9 mouse cellular contexts compared by ENCODE assay signal in genomic region chr5:24350073-24350472, GRCm38 (mm10). TPM values are rescaled to one million over a fixed set of nuclear protein-coding genes. Genes with fewer than 3 reads are reported as not detected.
DNase-seq lines count a peak whose midpoint lies in the region; ATAC-seq and TF ChIP-seq lines count a peak whose summit lies in the region.
"Had no signal": no experiment of that assay in that cellular context is flagged by ENCODE, and none has a peak within 500 bp of the region (broad histone marks: within the 10 kb centered on the region; RNA-seq: fewer than 3 reads in every experiment).

No protein-coding gene starts in this region.

- no peak overlapping the region for H3K9ac ChIP-seq in liver, embryonic 11.5 days (ENCODE audit: low read depth, low read length)
- H3K9ac ChIP-seq in liver, embryonic 12.5 days: no peak overlapping the region
- H3K9ac ChIP-seq in forebrain, postnatal 0 days: no peak overlapping the region
- no peak overlapping the region for H3K9ac ChIP-seq in intestine, postnatal 0 days (ENCODE audit: low read depth, low read length)
- H3K9ac ChIP-seq in stomach, embryonic 15.5 days: no peak overlapping the region

- H3K36me3 ChIP-seq in liver, embryonic 11.5 days (ENCODE audit: control insufficient read depth, insufficient read depth, low read length): no peaks in the 10 kb centered on the region
- no peaks in the 10 kb centered on the region for H3K36me3 ChIP-seq in liver, embryonic 12.5 days
- no peaks in the 10 kb centered on the region for H3K36me3 ChIP-seq in forebrain, postnatal 0 days (ENCODE audit: insufficient read depth)
- no peaks in the 10 kb centered on the region for H3K36me3 ChIP-seq in intestine, postnatal 0 days (ENCODE audit: control insufficient read depth, insufficient read depth)
- H3K36me3 ChIP-seq in stomach, embryonic 15.5 days: no peaks in the 10 kb centered on the region

- peaks cover 77% of the 10 kb centered on the region for H3K27me3 ChIP-seq in liver, embryonic 11.5 days (replicated peaks; ENCODE audit: control insufficient read depth, insufficient read depth, low read length)
- peaks cover 98% of the 10 kb centered on the region for H3K27me3 ChIP-seq in liver, embryonic 12.5 days (replicated peaks)
- no peaks in the 10 kb centered on the region for H3K27me3 ChIP-seq in forebrain, postnatal 0 days (ENCODE audit: insufficient read depth, low read length)
- peaks cover 44% of the 10 kb centered on the region for H3K27me3 ChIP-seq in intestine, postnatal 0 days (replicated peaks; ENCODE audit: control insufficient read depth, insufficient read depth, low read length)
- peaks cover 11% of the 10 kb centered on the region; the same call in 1 of the 2 replicates for H3K27me3 ChIP-seq in stomach, embryonic 15.5 days (replicated peaks)

- H3K27ac ChIP-seq in liver, embryonic 11.5 days (ENCODE audit: low read depth, low read length): no peak overlapping the region
- no peak overlapping the region for H3K27ac ChIP-seq in liver, embryonic 12.5 days
- H3K27ac ChIP-seq in forebrain, postnatal 0 days (ENCODE audit: low read depth, low read length): no peak overlapping the region
- no peak overlapping the region for H3K27ac ChIP-seq in intestine, postnatal 0 days (ENCODE audit: low read depth, low read length)
- no peak overlapping the region for H3K27ac ChIP-seq in stomach, embryonic 15.5 days

- H3K4me1 ChIP-seq in liver, embryonic 11.5 days (replicated peaks; ENCODE audit: control insufficient read depth, insufficient read depth, low read length): peaks cover 34% of the 10 kb centered on the region
- H3K4me1 ChIP-seq in liver, embryonic 12.5 days: peaks cover 67% of the 10 kb centered on the region
- H3K4me1 ChIP-seq in forebrain, postnatal 0 days (ENCODE audit: insufficient read depth): peaks cover 16% of the 10 kb centered on the region; the same call in 1 of the 2 replicates
- no peaks in the 10 kb centered on the region for H3K4me1 ChIP-seq in intestine, postnatal 0 days (replicated peaks; ENCODE audit: control insufficient read depth, insufficient read depth, low read length)
- peaks cover 57% of the 10 kb centered on the region for H3K4me1 ChIP-seq in stomach, embryonic 15.5 days

- whole genome bisulfite sequencing in liver, embryonic 11.5 days: 73% methylated on average over 3 of the region's 3 CpGs
- whole genome bisulfite sequencing in liver, embryonic 12.5 days (ENCODE audit: insufficient replicate concordance): 61% methylated on average over 3 of the region's 3 CpGs
- WGBS in forebrain, postnatal 0 days: 63% methylated on average over 3 of the region's 3 CpGs
- 59% methylated on average over 3 of the region's 3 CpGs for WGBS in intestine, postnatal 0 days
- 50% methylated on average over 3 of the region's 3 CpGs for WGBS in stomach, embryonic 15.5 days

- ATAC-seq in liver, embryonic 11.5 days (replicated peaks; ENCODE audit: low FRiP score): no peak
- no peak for ATAC-seq in liver, embryonic 12.5 days
- ATAC-seq in forebrain, postnatal 0 days: no peak
- ATAC-seq in intestine, postnatal 0 days: no peak
- ATAC-seq in stomach, embryonic 15.5 days (ENCODE audit: insufficient read depth, low FRiP score, low read depth): no peak
- ATAC-seq: Patski had no signal

- no peak for TF ChIP-seq CTCF in forebrain, postnatal 0 days (IDR thresholded peaks at IDR 0.05; ENCODE audit: low read depth)
- no peak for TF ChIP-seq CTCF in intestine, postnatal 0 days (IDR thresholded peaks at IDR 0.05; ENCODE audit: low read depth)

- no peak for DNase-seq in liver, embryonic 11.5 days (ENCODE audit: low spot score)
- no peak for DNase-seq in forebrain, postnatal 0 days
- DNase-seq in right cerebral cortex, adult 2 months (ENCODE audit: low spot score in 2 of 2): no peak
- DNase-seq in frontal cortex, adult 2 months (ENCODE audit: extremely low spot score in 1 of 2, low spot score in 1 of 2): no peak
- DNase-seq in lung, postnatal 14 days: no peak

- peak overlapping the region; percentile 88; the same call in 1 of the 2 replicates for H3K4me2 ChIP-seq in liver, embryonic 11.5 days
- no peak overlapping the region for H3K4me2 ChIP-seq in liver, embryonic 12.5 days
- peak overlapping the region; percentile 88 for H3K4me2 ChIP-seq in forebrain, postnatal 0 days (ENCODE audit: low read depth)
- peak overlapping the region; percentile 91; the same call in 1 of the 2 replicates for H3K4me2 ChIP-seq in intestine, postnatal 0 days (replicated peaks; ENCODE audit: low read depth)
- H3K4me2 ChIP-seq in stomach, embryonic 15.5 days: peak overlapping the region; percentile 92

- H3K4me3 ChIP-seq in liver, embryonic 11.5 days (ENCODE audit: low read depth, low read length): peak overlapping the region; percentile 63; the same call in 1 of the 2 replicates
- H3K4me3 ChIP-seq in liver, embryonic 12.5 days: no peak overlapping the region
- no peak overlapping the region for H3K4me3 ChIP-seq in forebrain, postnatal 0 days (ENCODE audit: low read depth, low read length)
- no peak overlapping the region; the same call in 1 of the 2 replicates for H3K4me3 ChIP-seq in intestine, postnatal 0 days (ENCODE audit: low read depth, low read length)
- peak overlapping the region; percentile 75 for H3K4me3 ChIP-seq in stomach, embryonic 15.5 days (replicated peaks)

- no peaks in the 10 kb centered on the region for H3K9me3 ChIP-seq in liver, embryonic 11.5 days (ENCODE audit: control insufficient read depth, low read length)
- no peaks in the 10 kb centered on the region for H3K9me3 ChIP-seq in liver, embryonic 12.5 days (replicated peaks)
- no peaks in the 10 kb centered on the region for H3K9me3 ChIP-seq in forebrain, postnatal 0 days (ENCODE audit: low read length)
- no peaks in the 10 kb centered on the region for H3K9me3 ChIP-seq in intestine, postnatal 0 days (ENCODE audit: control insufficient read depth)
- no peaks in the 10 kb centered on the region for H3K9me3 ChIP-seq in stomach, embryonic 15.5 days

RNA-seq across cellular contexts. Expression of gene Kcnh2, which starts 1.3 kb away (rescaled TPM):
- 2.5 and 3.8 TPM in 2 replicates for polyA plus RNA-seq in liver, embryonic 11.5 days (2014; fragmentation: Nextera tagmentation; extraction: Ambion mirVana)
- 0.89 and 1.6 TPM in 2 replicates for polyA plus RNA-seq in liver, embryonic 12.5 days (2016; fragmentation: Nextera tagmentation; extraction: Ambion mirVana)
- 13.5 and 21.2 TPM in 2 replicates for total RNA-seq in forebrain, postnatal 0 days (2014; rRNA removed)
- polyA plus RNA-seq in forebrain, postnatal 0 days (2015; fragmentation: Nextera tagmentation; extraction: Ambion mirVana): 4.7 and 6.8 TPM in 2 replicates
- polyA plus RNA-seq in intestine, postnatal 0 days (2015; fragmentation: Nextera tagmentation; extraction: Ambion mirVana): 3.0 and 3.1 TPM in 2 replicates
- 9.6 and 12.1 TPM in 2 replicates for polyA plus RNA-seq in stomach, embryonic 15.5 days (2015; fragmentation: Nextera tagmentation; extraction: Ambion mirVana)
- 65.0 and 65.8 TPM in 2 replicates for polyA plus RNA-seq in frontal cortex, adult 2 months (2012; rRNA removed)

RNA-seq across cellular contexts. Expression of gene Nos3, which starts 14.5 kb away (rescaled TPM):
- polyA plus RNA-seq in liver, embryonic 11.5 days (2014; fragmentation: Nextera tagmentation; extraction: Ambion mirVana): 6.4 and 7.2 TPM in 2 replicates
- polyA plus RNA-seq in liver, embryonic 12.5 days (2016; fragmentation: Nextera tagmentation; extraction: Ambion mirVana): 4.4 and 4.9 TPM in 2 replicates
- 6.1 and 8.3 TPM in 2 replicates for total RNA-seq in forebrain, postnatal 0 days (2014; rRNA removed)
- polyA plus RNA-seq in forebrain, postnatal 0 days (2015; fragmentation: Nextera tagmentation; extraction: Ambion mirVana): 6.3 and 6.8 TPM in 2 replicates
- polyA plus RNA-seq in intestine, postnatal 0 days (2015; fragmentation: Nextera tagmentation; extraction: Ambion mirVana): 3.5 and 3.7 TPM in 2 replicates
- 6.8 and 8.3 TPM in 2 replicates for polyA plus RNA-seq in stomach, embryonic 15.5 days (2015; fragmentation: Nextera tagmentation; extraction: Ambion mirVana)
- 10.1 and 10.7 TPM in 2 replicates for polyA plus RNA-seq in frontal cortex, adult 2 months (2012; rRNA removed)

RNA-seq across cellular contexts. Expression of gene Atg9b, which starts 41.9 kb away (rescaled TPM):
- 0.75 and 1.0 TPM in 2 replicates for polyA plus RNA-seq in liver, embryonic 11.5 days (2014; fragmentation: Nextera tagmentation; extraction: Ambion mirVana)
- 0.47 and 0.93 TPM in 2 replicates for polyA plus RNA-seq in liver, embryonic 12.5 days (2016; fragmentation: Nextera tagmentation; extraction: Ambion mirVana)
- total RNA-seq in forebrain, postnatal 0 days (2014; rRNA removed): 8.0 and 9.5 TPM in 2 replicates
- polyA plus RNA-seq in forebrain, postnatal 0 days (2015; fragmentation: Nextera tagmentation; extraction: Ambion mirVana): 3.4 and 5.1 TPM in 2 replicates
- polyA plus RNA-seq in intestine, postnatal 0 days (2015; fragmentation: Nextera tagmentation; extraction: Ambion mirVana): 0.42 and 0.61 TPM in 2 replicates
- 2.0 and 2.5 TPM in 2 replicates for polyA plus RNA-seq in stomach, embryonic 15.5 days (2015; fragmentation: Nextera tagmentation; extraction: Ambion mirVana)
- polyA plus RNA-seq in frontal cortex, adult 2 months (2012; rRNA removed): 3.0 and 4.7 TPM in 2 replicates

RNA-seq across cellular contexts. Expression of gene Abcb8, which starts 43.4 kb away (rescaled TPM):
- 54.6 and 55.2 TPM in 2 replicates for polyA plus RNA-seq in liver, embryonic 11.5 days (2014; fragmentation: Nextera tagmentation; extraction: Ambion mirVana)
- polyA plus RNA-seq in liver, embryonic 12.5 days (2016; fragmentation: Nextera tagmentation; extraction: Ambion mirVana): 32.6 and 34.1 TPM in 2 replicates
- 58.2 and 64.1 TPM in 2 replicates for total RNA-seq in forebrain, postnatal 0 days (2014; rRNA removed)
- polyA plus RNA-seq in forebrain, postnatal 0 days (2015; fragmentation: Nextera tagmentation; extraction: Ambion mirVana): 38.7 and 44.6 TPM in 2 replicates
- 40.4 and 40.9 TPM in 2 replicates for polyA plus RNA-seq in intestine, postnatal 0 days (2015; fragmentation: Nextera tagmentation; extraction: Ambion mirVana)
- 49.9 and 59.5 TPM in 2 replicates for polyA plus RNA-seq in stomach, embryonic 15.5 days (2015; fragmentation: Nextera tagmentation; extraction: Ambion mirVana)
- 49.5 and 53.9 TPM in 2 replicates for polyA plus RNA-seq in frontal cortex, adult 2 months (2012; rRNA removed)

Comparison
In these comparisons a context has a peak if more than half of its experiments do, and no peak if none do; other contexts are left out.
1. H3K4me3 ChIP-seq: peak in liver, embryonic 11.5 days (single experiment) and stomach, embryonic 15.5 days (single experiment); none in liver, embryonic 12.5 days (single experiment), forebrain, postnatal 0 days (single experiment) and intestine, postnatal 0 days (single experiment).